Mouse (Mus musculus) embryo, embryonic 11.5 days (tissue): ENCODE results near the gene Golph3l.
A peak's percentile ranks its signal among the peaks of the same experiment; 100 is the strongest.
"Not testable (repeated sequence)": the region's sequence is repeated elsewhere in the genome, so short reads cannot be mapped to it uniquely, and the experiment has no call there.

ENCODE experiments used
- DNase-seq: peaks from one replicate; pipeline ENCODE4 v3.0.0-alpha.2; 2012; ENCODE audit warnings: low read depth, low spot score

Gene Golph3l

GRCm38 (mm10) chr3:95624628-95625503 lies 36.1 kb downstream of the Golph3l start, which contains the start of gene Ensa:
Gene Ensa (plus strand): TSS chr3:95624993.
- DNase-seq: peak; percentile 97

GRCm38 (mm10) chr3:95627763-95628162 lies 39.0 kb downstream of the Golph3l start:
- DNase-seq: no peak

GRCm38 (mm10) chr3:95629755-95630154 lies 41.0 kb downstream of the Golph3l start:
- no peak for DNase-seq

GRCm38 (mm10) chr3:95630856-95631255 lies 42.1 kb downstream of the Golph3l start:
- DNase-seq: no peak

- DNase-seq: no peak
Observed at GRCm38 (mm10) chr3:95631304-95631703, 42.6 kb downstream of the Golph3l start.

- DNase-seq: no peak
Observed at GRCm38 (mm10) chr3:95632648-95633588, 44.2 kb downstream of the Golph3l start.

GRCm38 (mm10) chr3:95635636-95636035 lies 46.9 kb downstream of the Golph3l start:
- no peak for DNase-seq

- DNase-seq: no peak
Observed at GRCm38 (mm10) chr3:95636072-95636471, 47.3 kb downstream of the Golph3l start.

GRCm38 (mm10) chr3:95639694-95640093 lies 51.0 kb downstream of the Golph3l start:
- no peak for DNase-seq

GRCm38 (mm10) chr3:95643097-95643496 lies 54.4 kb downstream of the Golph3l start:
- DNase-seq: no peak

GRCm38 (mm10) chr3:95645313-95646235 lies 56.8 kb downstream of the Golph3l start:
- DNase-seq: no peak

GRCm38 (mm10) chr3:95648016-95648415 lies 59.3 kb downstream of the Golph3l start:
- DNase-seq: no peak

GRCm38 (mm10) chr3:95650276-95651032 lies 61.7 kb downstream of the Golph3l start:
- DNase-seq: no peak

GRCm38 (mm10) chr3:95651033-95651373 lies 62.3 kb downstream of the Golph3l start:
- DNase-seq: no peak

GRCm38 (mm10) chr3:95651391-95652203 lies 62.9 kb downstream of the Golph3l start:
- DNase-seq: no peak

GRCm38 (mm10) chr3:95652204-95652811 lies 63.6 kb downstream of the Golph3l start:
- DNase-seq: no peak

- DNase-seq: no peak
Observed at GRCm38 (mm10) chr3:95652871-95653270, 64.1 kb downstream of the Golph3l start.

GRCm38 (mm10) chr3:95653473-95654034 lies 64.8 kb downstream of the Golph3l start:
- no peak for DNase-seq

GRCm38 (mm10) chr3:95654371-95654770 lies 65.6 kb downstream of the Golph3l start:
- DNase-seq: not testable (repeated sequence)
